Mouse (Mus musculus) adrenal gland, postnatal 36 days (tissue): Measurements from ENCODE around the gene Ilf2. TPM values are rescaled to one million over a fixed set of nuclear protein-coding genes. Genes with fewer than 3 reads are reported as not detected.

Experiments used
- DNase-seq, 2 experiments: peaks; one replicate each; pipeline ENCODE4 v3.0.0; 2021; ENCODE audit warnings: mixed read lengths in 1 of 2
- total RNA-seq, 2 experiments: library from RNA; stranded (reverse); gene quantifications; 2 replicates each; pipeline ENCODE4 v1.2.3; 2021

Gene Ilf2
- total RNA-seq, 2 experiments from 2014 or later, result 56.9 to 63.7 TPM

DNA sequence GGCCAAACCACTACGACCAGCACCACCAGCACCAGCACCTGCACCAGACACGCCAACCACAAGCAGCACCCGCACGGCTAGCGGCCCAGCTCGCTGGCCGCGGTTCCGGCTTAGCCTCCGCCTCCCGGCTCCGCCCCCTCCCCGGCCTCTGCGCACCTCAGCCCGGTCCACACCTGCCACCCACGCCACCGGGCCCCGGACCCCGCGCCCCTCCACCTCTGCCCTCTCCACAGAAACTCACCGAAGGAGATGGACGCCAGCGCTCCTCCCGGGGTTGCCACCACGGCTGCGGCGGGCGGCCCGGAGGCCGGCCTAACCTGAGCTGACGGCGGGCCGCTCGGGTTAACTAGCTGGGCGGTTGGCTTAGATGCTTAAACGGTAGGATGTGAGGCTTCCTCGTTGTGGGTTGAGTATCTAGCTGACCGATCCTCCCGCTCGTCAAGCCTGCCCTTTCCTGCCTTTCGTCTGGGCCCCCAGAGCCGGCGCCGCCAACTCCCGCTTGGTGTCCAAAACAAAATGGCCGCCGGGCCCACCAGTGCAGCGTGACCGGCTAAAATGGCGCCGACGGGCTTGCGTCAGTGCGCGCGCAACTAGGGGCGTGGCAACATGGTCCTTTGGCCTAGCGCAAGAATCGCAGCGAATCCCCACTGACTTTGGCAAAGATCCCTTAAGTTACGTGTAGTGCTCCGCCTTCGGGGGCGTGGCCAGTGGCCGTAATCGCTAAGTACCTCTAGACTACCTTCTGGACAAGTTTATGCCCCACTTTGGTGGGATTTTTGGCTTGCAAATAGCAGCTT lies 33.2 kb downstream of the Ilf2 start, which contains the start of gene Chtop:
Gene Chtop, minus strand, starts transcription at position 549 of the 797 bp plus-strand sequence.
- peak; percentile 99 to 100 for DNase-seq

DNA sequence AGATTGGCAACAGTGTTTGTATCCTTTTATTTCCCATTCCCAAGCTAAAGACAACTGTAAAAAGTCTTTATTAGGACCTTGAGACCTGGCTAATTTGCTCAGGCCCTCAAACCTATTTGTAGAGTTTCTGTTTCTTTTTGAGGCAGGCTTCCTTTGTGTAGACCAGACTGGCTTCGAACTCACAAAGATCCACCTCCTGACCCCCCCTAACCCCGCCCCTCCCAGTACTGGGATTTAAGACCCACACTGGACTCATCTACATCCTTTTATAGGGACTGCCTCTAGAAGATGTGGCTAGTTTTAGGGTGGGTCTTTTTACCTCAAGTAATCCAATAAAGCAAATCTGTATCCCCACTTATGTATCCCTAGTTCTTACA lies 33.8 kb downstream of the Ilf2 start:
- DNase-seq, result no peak

- DNase-seq, result no peak
Observed at GRCm38 (mm10) chr3:90512276-90512675, 36.4 kb downstream of the Ilf2 start.

DNA sequence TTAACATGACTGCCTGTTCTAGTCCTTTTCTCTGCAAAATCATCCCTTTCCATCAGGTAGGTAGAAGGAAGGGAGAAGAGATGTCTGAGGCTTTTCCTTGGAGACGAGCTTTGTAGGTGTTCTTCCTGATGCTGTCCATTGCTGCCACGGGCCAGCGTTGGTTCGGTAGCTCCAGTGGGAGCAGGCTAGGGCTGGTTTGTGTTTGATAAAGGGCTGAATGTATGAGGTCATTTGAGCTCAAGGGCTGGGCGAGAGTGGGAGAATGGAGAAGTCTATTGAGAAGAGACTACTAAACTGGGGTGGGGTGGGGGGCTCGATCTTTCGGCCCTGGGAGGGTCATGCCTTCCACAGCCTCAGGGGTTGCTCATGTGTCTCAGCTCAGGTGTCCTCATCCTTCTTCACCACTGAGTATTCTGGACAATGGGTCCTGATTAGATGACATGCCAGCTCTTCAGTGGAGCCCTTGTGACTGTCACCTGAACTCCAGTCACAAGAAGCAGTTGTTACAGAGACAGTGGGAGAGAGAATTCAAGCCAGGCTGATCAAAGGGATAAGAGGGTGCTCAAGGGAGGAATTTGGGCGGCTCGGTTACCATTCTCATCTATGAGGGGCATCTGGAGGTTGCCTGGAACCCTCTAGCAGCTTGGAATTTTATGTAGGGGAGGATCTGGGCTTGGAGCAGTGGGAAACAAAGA lies 37.2 kb downstream of the Ilf2 start:
- no peak for DNase-seq

DNA sequence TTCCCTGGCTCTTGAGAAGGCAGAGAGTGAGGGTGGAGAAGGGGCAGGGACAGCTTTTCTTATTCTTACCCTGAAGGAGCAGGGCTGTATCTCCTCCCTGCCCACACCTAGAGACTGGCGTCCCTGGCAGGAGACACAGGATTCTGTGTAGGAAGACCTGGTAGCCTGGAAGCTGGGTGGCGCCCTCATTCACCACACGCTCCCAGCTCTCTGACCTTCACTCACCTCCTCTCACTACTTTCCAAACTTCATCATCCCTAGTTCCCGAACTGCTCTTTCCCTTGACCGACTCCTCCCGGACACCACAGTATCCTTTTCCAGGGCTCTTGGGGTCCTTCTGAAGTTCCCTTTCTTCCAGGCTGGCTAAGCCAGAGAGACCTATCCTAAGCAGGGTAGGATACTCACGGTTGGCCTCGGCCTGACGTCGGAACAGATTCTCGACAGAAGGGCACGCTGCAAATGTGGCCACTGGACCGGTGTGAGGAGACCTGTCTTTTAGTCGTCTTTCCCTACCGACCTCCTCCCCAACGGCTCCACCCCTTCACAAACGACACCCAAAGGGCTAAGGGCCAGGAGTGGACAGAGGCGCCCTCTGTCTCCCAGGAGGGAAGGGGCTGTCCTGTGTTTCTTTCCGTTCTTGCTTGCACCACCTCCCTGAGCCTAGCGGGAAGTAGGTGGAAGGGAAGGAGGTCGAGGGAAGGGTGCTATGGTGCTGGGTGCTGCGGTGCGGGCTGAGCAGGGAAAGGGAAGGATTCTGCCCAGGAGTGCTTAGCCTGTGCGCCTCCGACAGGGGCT lies 38.1 kb downstream of the Ilf2 start, which contains the start of the genes S100a1 and S100a13:
Gene S100a1, minus strand, starts transcription at position 597 of the 795 bp plus-strand sequence.
Gene S100a13, plus strand, starts transcription at position 640 of the 795 bp plus-strand sequence.
- peak; percentile 84 to 85 for DNase-seq

GRCm38 (mm10) chr3:90514691-90515090 lies 38.8 kb downstream of the Ilf2 start:
- peak; percentile 83 to 85 for DNase-seq

- peak; percentile 58 to 69 for DNase-seq
Observed at GRCm38 (mm10) chr3:90515242-90515641, 39.3 kb downstream of the Ilf2 start.

- no peak for DNase-seq
Observed at GRCm38 (mm10) chr3:90515789-90516188, 39.9 kb downstream of the Ilf2 start.

DNA sequence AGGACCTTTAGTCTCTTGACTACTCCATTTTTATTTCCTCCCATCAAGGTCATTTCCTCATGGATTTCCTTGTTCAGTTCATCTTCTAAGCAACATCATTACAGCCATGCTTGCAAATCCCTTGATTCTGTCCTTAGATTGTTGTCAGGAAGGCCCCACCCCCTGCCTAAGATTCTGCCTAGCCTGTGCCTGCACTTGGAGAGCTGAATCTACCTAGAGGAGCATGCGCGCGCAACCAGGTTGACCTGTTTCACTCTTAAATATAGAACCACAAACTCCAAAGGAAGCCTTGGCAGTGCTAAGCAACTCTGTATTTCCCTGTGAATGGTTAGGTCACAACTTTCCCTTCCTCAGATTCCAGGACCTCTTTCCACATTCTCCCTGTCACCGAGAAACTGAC lies 41.8 kb downstream of the Ilf2 start:
- no peak for DNase-seq

DNA sequence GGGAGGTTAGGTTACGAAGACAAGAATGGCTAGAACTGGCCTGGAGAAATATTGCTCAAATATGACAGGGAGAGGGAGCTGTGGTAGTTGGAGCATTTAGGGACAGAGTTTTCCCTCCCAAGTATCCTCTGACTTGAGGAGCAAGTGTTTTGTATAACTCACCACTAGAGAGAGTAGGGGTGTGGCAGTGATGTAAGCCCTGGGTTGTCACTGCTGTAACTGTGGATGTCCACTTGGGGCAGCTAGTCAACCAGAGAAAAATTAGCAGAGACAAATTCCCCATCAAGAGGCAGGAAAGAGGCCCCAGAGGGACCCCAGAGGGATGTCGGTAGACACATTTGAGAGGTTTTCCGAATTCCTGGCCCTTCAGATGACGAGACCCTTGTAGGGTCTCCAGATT lies 49.5 kb downstream of the Ilf2 start:
- peak; percentile 40 to 59 for DNase-seq

DNA sequence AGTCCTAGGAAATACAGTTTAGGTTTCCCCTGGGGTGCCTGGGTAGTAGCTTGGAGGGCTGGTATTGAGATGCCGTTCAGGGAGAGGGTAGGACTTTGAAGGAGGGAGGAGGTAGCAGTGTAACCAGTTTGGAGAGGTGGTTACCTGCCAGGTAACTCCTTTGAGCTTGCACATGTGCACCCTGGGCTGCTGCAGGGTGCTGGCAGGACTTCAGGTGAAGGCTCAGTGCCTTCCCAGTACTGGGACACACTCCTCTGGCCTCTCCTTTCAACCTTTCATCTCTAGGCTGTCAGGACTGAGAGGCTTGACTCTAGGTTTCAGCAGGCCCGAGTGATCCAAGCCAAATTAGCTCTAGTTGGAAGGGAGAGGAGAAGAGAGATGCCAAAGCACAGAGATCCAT lies 50.1 kb downstream of the Ilf2 start:
- DNase-seq, result no peak

DNA sequence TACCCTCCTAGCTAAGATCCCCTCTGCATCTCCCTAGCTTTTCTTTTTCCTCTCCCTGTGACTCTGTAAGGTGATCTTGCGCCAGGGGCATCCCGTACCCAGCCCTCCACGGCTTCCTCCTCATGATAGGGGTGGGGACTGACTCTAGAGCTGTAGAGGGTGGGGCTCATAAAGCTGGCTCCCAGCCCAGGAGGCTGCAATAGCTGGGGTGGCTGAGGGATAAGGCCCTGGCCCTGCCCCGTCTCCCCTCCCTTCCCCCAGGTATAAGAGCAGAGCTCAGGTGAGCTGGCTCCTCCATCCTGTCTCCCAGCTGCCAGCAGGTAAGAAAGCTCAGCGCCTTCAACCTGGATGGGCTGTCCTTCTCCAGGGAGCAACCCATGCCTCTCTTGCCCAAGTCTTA lies 50.7 kb downstream of the Ilf2 start, which contains the start of gene S100a14:
Gene S100a14, plus strand, starts transcription at position 277 of the 400 bp plus-strand sequence.
- DNase-seq, result no peak

DNA sequence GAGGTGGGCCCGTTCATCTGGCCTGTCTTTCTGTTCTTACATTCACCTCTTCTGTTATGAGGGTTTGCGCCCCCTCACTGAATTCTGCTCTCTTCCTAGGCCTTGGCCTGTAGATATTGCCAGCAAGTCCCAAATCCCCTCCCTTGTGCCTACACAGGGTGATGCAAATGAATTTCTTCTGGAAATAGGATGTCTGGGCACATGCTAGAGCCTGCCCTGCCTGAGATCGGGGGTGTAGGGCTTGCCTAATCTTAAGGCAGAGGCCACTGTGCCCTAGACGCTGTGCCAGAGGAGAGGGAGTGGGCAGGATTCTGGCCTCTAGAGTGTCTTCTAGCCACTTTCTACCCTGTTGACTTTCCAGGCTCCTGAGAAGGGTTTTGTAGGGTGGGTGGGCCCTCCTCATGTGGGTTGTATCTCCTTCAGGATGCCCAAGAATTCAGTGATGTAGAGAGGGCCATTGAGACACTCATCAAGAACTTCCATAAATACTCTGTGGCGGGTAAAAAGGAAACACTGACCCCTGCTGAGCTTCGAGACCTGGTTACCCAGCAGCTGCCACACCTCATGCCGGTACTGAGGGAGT lies 51.5 kb downstream of the Ilf2 start:
- no peak for DNase-seq

DNA sequence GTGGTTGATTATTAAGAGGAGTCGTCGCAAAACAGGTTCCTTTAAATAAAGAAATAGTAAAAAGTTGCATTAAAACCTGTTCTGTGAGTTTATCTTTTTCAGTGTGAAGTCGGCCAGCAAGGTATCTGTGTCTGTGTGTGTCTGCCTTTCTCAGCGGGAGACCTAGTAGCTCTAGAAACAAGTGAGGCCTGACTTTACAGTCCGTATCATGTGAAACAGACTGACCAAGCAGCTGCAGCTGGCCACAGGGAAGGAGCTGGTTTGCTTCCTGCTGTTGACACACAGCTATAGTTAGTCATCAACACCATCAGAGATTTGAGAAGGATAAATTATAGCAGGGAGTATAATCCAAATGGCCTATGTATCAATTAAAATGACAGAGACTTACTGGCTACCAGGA lies 55.8 kb downstream of the Ilf2 start:
- no peak for DNase-seq

- DNase-seq, result no peak
Observed at GRCm38 (mm10) chr3:90535446-90535845, 59.5 kb downstream of the Ilf2 start.

GRCm38 (mm10) chr3:90537141-90537904 lies 61.4 kb downstream of the Ilf2 start, which contains the start of gene S100a16:
TSS of gene S100a16 (plus strand) at chr3:90537254.
- peak; percentile 88 for DNase-seq

DNA sequence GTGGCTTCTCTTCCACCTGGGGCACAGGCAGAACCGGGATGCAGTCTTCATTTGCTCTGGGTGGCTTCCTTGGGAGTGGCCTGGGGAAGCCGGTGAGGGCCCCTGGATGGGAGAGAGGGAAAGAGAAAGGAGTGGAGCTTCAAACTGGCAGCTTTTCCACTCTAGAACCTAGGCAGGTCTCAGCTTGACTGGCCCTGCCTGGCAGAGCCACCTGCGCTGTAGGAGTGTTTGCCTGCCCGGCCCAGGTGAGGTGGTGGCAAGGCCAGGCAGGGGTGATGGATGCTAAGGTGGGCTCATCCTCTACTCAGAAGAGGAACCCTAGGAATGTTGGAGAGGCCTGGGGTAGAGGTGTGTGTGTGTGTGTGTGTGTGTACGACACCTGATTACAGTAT lies 62.0 kb downstream of the Ilf2 start:
- no peak for DNase-seq
